Mouse (Mus musculus) lung, embryonic 14.5 days (tissue): ENCODE measurements around the gene Rps27. TPM values are rescaled to one million over a fixed set of nuclear protein-coding genes. Genes with fewer than 3 reads are reported as not detected.
A peak's percentile ranks its signal among the peaks of the same experiment; 100 is the strongest.

Experiments
- ATAC-seq: fragments of 200-750 bp; cut with Nextera tagmentation; 2 replicates; pipeline ENCODE4 v1.8.0; 2017; ENCODE audit warnings: mild to moderate bottlenecking, moderate TSS enrichment, moderate library complexity; ENCODE audit not compliant: insufficient read depth
- DNase-seq: peaks from one replicate; pipeline ENCODE4 v3.0.0-alpha.2; 2015
- H3K27ac ChIP-seq: fragments of 300-500 bp; sonication (generic); 2 replicates; pipeline ENCODE4 v1.5.1; 2014; ENCODE audit warnings: low read depth, mild to moderate bottlenecking, moderate library complexity
- H3K27me3 ChIP-seq: fragments of 300-500 bp; sonication (generic); 2 replicates; pipeline ENCODE4 v1.6.1; 2014; ENCODE audit warnings: low read length, control low read depth; ENCODE audit not compliant: insufficient read depth
- H3K36me3 ChIP-seq: fragments of 300-500 bp; sonication (generic); 2 replicates; pipeline ENCODE4 v1.6.1; 2014; ENCODE audit warnings: control low read depth; ENCODE audit not compliant: insufficient read depth
- H3K4me1 ChIP-seq: fragments of 300-500 bp; sonication (generic); 2 replicates; pipeline ENCODE4 v1.6.1; 2014; ENCODE audit warnings: antibody characterized with exemption, control low read depth; ENCODE audit not compliant: insufficient read depth
- H3K4me2 ChIP-seq: fragments of 300-500 bp; sonication (generic); 2 replicates; pipeline ENCODE4 v1.6.1; 2014; ENCODE audit warnings: mild to moderate bottlenecking
- H3K4me3 ChIP-seq: fragments of 300-500 bp; sonication (generic); 2 replicates; pipeline ENCODE4 v1.5.1; 2014; ENCODE audit warnings: low read depth, low read length
- H3K9ac ChIP-seq: fragments of 300-500 bp; sonication (generic); 2 replicates; pipeline ENCODE4 v1.6.1; 2014
- H3K9me3 ChIP-seq: fragments of 300-500 bp; sonication (generic); 2 replicates; pipeline ENCODE4 v1.6.1; 2016; ENCODE audit warnings: low read depth, low read length, control low read depth
- CTCF ChIP-seq: IDR thresholded peaks from 2 replicates; pipeline ENCODE4 v1.5.1; 2016; ENCODE audit warnings: antibody characterized with exemption, low read depth
- WGBS: fragments of 180-500 bp; shearing (Covaris S2); extraction: QIAGEN DNeasy Blood & Tissue Kit; methylation state at CpG from one replicate; pipeline ENCODE4 v1.1.7; 2014; 5-methylcytosine and 5-hydroxymethylcytosine counted together
- polyA plus RNA-seq: library from polyadenylated mRNA; unstranded; fragments of >200 nt; fragmentation: Nextera tagmentation; extraction: Ambion mirVana; gene quantifications from 2 replicates; pipeline ENCODE4 v1.2.1, GENCODE M21; 2014

Rps27 gene
- polyA plus RNA-seq = 1,714 and 1,910 TPM in 2 replicates

- ATAC-seq (peak; percentile 95), DNase-seq (peak; percentile 98)
- no peaks in the 10 kb centered on the region for H3K9me3 ChIP-seq
Measured at GRCm38 (mm10) chr3:90213377-90213866, at the start of gene Rps27, which contains the start of gene Rab13. TSS of gene Rps27 (minus strand) at chr3:90213651. TSS of gene Rab13 (plus strand) at chr3:90213695.

GRCm38 (mm10) chr3:90258521-90258920 is 45.1 kb upstream of the Rps27 start:
- H3K4me2 ChIP-seq = no peak overlapping the region
- no peak overlapping the region for H3K9ac ChIP-seq
- DNase-seq (no peak), ATAC-seq (no peak)
- H3K9me3 ChIP-seq = no peaks in the 10 kb centered on the region
- peaks cover 65% of the 10 kb centered on the region for H3K36me3 ChIP-seq
- no peak overlapping the region for H3K27ac ChIP-seq
- 88% methylated on average over 4 of the region's 4 CpGs for WGBS
- H3K4me1 ChIP-seq = peaks cover 4% of the 10 kb centered on the region
- no peak overlapping the region for H3K4me3 ChIP-seq
- no peaks in the 10 kb centered on the region for H3K27me3 ChIP-seq
- no peak for TF ChIP-seq CTCF

More at GRCm38 (mm10) chr3:90213377-90213866, at the start of gene Rps27, which contains the start of gene Rab13:
- Histone ChIP-seq H3K36me3 (peaks cover 44% of the 10 kb centered on the region), H3K4me1 (peaks cover 18% of the 10 kb centered on the region), H3K27ac (peak within 1 kb of the TSS; percentile 90), H3K9ac (peak within 1 kb of the TSS; percentile 95), H3K27me3 (no peaks in the 10 kb centered on the region), H3K4me2 (peak within 1 kb of the TSS; percentile 98), H3K4me3 (peak within 1 kb of the TSS; percentile 71)
- no peak for TF ChIP-seq CTCF
- under 1% methylated on average over 42 of the region's 42 CpGs for WGBS

GRCm38 (mm10) chr3:90256731-90257530 is 43.5 kb upstream of the Rps27 start:
- no peak overlapping the region for H3K9ac ChIP-seq
- H3K4me3 ChIP-seq = no peak overlapping the region
- H3K9me3 ChIP-seq = no peaks in the 10 kb centered on the region
- H3K27ac ChIP-seq = no peak overlapping the region
- H3K4me1 ChIP-seq = peaks cover 4% of the 10 kb centered on the region
- H3K4me2 ChIP-seq = no peak overlapping the region
- no peak for ATAC-seq
- 79% methylated on average over 19 of the region's 19 CpGs for WGBS
- H3K27me3 ChIP-seq = no peaks in the 10 kb centered on the region
- H3K36me3 ChIP-seq = peaks cover 49% of the 10 kb centered on the region
- TF ChIP-seq CTCF = no peak
- DNase-seq = no peak

GRCm38 (mm10) chr3:90255784-90256353 is 42.4 kb upstream of the Rps27 start:
- no peak overlapping the region for H3K9ac ChIP-seq
- 93% methylated on average over 14 of the region's 14 CpGs for WGBS
- H3K4me3 ChIP-seq = 0 out of 2 replicates have a peak overlapping the region, but pooled peaks have one; percentile 86
- peaks cover 48% of the 10 kb centered on the region for H3K36me3 ChIP-seq
- H3K9me3 ChIP-seq = no peaks in the 10 kb centered on the region
- DNase-seq (no peak), ATAC-seq (no peak)
- peaks cover 4% of the 10 kb centered on the region for H3K4me1 ChIP-seq
- no peak for TF ChIP-seq CTCF
- peak overlapping the region; percentile 88 for H3K4me2 ChIP-seq
- H3K27me3 ChIP-seq = no peaks in the 10 kb centered on the region
- H3K27ac ChIP-seq = no peak overlapping the region

- Histone ChIP-seq H3K4me2 (peak overlapping the region; percentile 88), H3K9ac (peak overlapping the region; percentile 85), H3K27ac (no peak overlapping the region; the same call in 1 of the 2 replicates), H3K9me3 (no peaks in the 10 kb centered on the region), H3K4me3 (peak overlapping the region; percentile 86), H3K36me3 (peaks cover 48% of the 10 kb centered on the region), H3K4me1 (peaks cover 4% of the 10 kb centered on the region), H3K27me3 (no peaks in the 10 kb centered on the region)
- DNase-seq (no peak), ATAC-seq (no peak)
- WGBS = 6% methylated on average over 2 of the region's 2 CpGs
- no peak for TF ChIP-seq CTCF
Measured at GRCm38 (mm10) chr3:90255194-90255565, 41.7 kb upstream of the Rps27 start.

GRCm38 (mm10) chr3:90254419-90255193 is 41.2 kb upstream of the Rps27 start:
- H3K4me2 ChIP-seq = peak overlapping the region; percentile 88
- H3K4me3 ChIP-seq = peak overlapping the region; percentile 86
- DNase-seq = peak; percentile 22
- H3K9me3 ChIP-seq = no peaks in the 10 kb centered on the region
- H3K27ac ChIP-seq = peak overlapping the region; percentile 85
- peak; percentile 68 for ATAC-seq
- H3K9ac ChIP-seq = peak overlapping the region; percentile 85
- under 1% methylated on average over 41 of the region's 41 CpGs for WGBS
- TF ChIP-seq CTCF = no peak
- H3K27me3 ChIP-seq = no peaks in the 10 kb centered on the region
- peaks cover 44% of the 10 kb centered on the region for H3K36me3 ChIP-seq
- peaks cover 4% of the 10 kb centered on the region for H3K4me1 ChIP-seq
